Comparison of ENCODE assay signal across 31 mouse cellular contexts in the genomic region with DNA sequence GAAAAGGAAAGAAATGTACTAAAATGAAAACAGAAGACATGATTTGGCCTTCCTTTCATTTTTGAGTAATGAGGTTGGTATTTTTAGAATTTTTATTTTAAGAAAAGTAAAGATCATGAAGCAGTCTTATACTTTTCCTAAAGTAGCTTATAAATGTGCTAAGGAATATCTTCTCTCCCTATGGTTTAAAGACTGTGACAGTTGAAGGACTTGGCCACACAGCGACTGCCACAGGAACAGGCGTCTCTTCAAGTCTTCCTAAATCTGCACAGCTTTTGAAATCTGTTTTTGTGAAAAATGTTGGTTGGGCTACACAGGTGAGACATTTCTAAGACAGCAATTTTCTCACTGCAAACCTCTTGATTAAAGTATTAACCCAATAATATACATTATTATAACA.
"Had no signal": no experiment of that assay in that cellular context is flagged by ENCODE, and none has a peak within 500 bp of the region (broad histone marks: within the 10 kb centered on the region; RNA-seq: fewer than 3 reads in every experiment).

No protein-coding gene starts in this region.

- H3K27me3 ChIP-seq: limb, embryonic 12.5 days; limb, embryonic 13.5 days; limb, embryonic 15.5 days; liver, embryonic 12.5 days; liver, embryonic 13.5 days; liver, embryonic 15.5 days; lung, embryonic 15.5 days; megakaryocyte, embryonic 14.5 days; midbrain, embryonic 12.5 days; midbrain, embryonic 13.5 days; neural tube, embryonic 12.5 days had no signal

- ATAC-seq: liver, embryonic 12.5 days; liver, postnatal 0 days; lung, postnatal 0 days; midbrain, embryonic 13.5 days; midbrain, embryonic 16.5 days had no signal

- H3K9ac ChIP-seq: limb, embryonic 12.5 days; limb, embryonic 13.5 days; limb, embryonic 15.5 days; liver, embryonic 12.5 days; liver, embryonic 13.5 days; liver, embryonic 14.5 days; liver, embryonic 15.5 days; liver, postnatal 0 days; lung, embryonic 14.5 days; lung, embryonic 15.5 days; midbrain, embryonic 12.5 days; midbrain, embryonic 13.5 days; neural tube, embryonic 12.5 days had no signal

- DNase-seq: left cerebral cortex, postnatal 4 days; liver; liver, embryonic 13.5 days; liver, postnatal 0 days; lung, adult 18-20 months; lung, adult 2 months; lung, embryonic 14.5 days; lung, postnatal 10 days; lung, postnatal 14 days; lung, postnatal 36 days; lung, postnatal 4 days; midbrain, embryonic 14.5 days had no signal

- H3K4me2 ChIP-seq: limb, embryonic 12.5 days; limb, embryonic 13.5 days; limb, embryonic 15.5 days; liver, embryonic 11.5 days; liver, embryonic 12.5 days; liver, embryonic 13.5 days; liver, embryonic 15.5 days; lung, embryonic 14.5 days; lung, embryonic 15.5 days; midbrain, embryonic 12.5 days; midbrain, embryonic 13.5 days; neural tube, embryonic 12.5 days had no signal

- H3K27ac ChIP-seq: left cerebral cortex, adult 2 months; limb, embryonic 10.5 days; limb, embryonic 12.5 days; limb, embryonic 13.5 days; limb, embryonic 15.5 days; liver, embryonic 12.5 days; liver, embryonic 13.5 days; liver, embryonic 14.5 days; liver, embryonic 15.5 days; lung, embryonic 15.5 days; macrophage; midbrain, embryonic 10.5 days; midbrain, embryonic 12.5 days; midbrain, embryonic 13.5 days; neural tube, embryonic 12.5 days had no signal

- H3K4me3 ChIP-seq: left cerebral cortex, adult 2 months; limb, embryonic 10.5 days; limb, embryonic 12.5 days; limb, embryonic 13.5 days; limb, embryonic 15.5 days; liver, embryonic 12.5 days; liver, embryonic 13.5 days; liver, embryonic 15.5 days; lung, embryonic 15.5 days; megakaryocyte, embryonic 14.5 days; midbrain, embryonic 10.5 days; midbrain, embryonic 12.5 days; midbrain, embryonic 13.5 days; myocyte; neural tube, embryonic 12.5 days had no signal

- H3K9me3 ChIP-seq: limb, embryonic 10.5 days; limb, embryonic 12.5 days; limb, embryonic 13.5 days; limb, embryonic 15.5 days; liver, embryonic 12.5 days; liver, embryonic 13.5 days; liver, embryonic 15.5 days; lung, embryonic 15.5 days; megakaryocyte, embryonic 14.5 days; midbrain, embryonic 10.5 days; midbrain, embryonic 12.5 days; midbrain, embryonic 13.5 days; neural tube, embryonic 12.5 days had no signal

- H3K4me1 ChIP-seq: limb, embryonic 10.5 days; limb, embryonic 12.5 days; limb, embryonic 13.5 days; limb, embryonic 15.5 days; liver, embryonic 12.5 days; liver, embryonic 13.5 days; liver, embryonic 15.5 days; lung, embryonic 15.5 days; megakaryocyte, embryonic 14.5 days; midbrain, embryonic 10.5 days; midbrain, embryonic 12.5 days; midbrain, embryonic 13.5 days; neural tube, embryonic 12.5 days had no signal
